8 mouse cellular contexts compared by ENCODE assay signal in the genomic region with DNA sequence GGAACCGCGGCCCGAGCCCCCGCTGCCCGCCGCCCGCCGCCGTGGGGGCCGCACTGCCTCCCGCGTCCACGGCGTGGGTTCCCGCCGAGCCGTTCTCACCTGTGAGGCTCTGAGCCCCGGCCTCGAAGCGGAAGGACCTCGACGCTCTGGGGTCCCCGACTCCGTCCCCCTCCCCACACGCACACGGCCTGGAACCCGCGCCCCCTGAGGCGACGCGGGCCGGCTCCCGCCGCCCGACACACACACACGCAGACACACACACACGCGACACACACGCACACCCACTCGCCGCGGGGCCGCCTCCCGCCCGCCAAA. TPM values are rescaled to one million over a fixed set of nuclear protein-coding genes. Genes with fewer than 3 reads are reported as not detected.
DNase-seq lines count a peak whose midpoint lies in the region; ATAC-seq and TF ChIP-seq lines count a peak whose summit lies in the region.

No protein-coding gene starts in this region.

- H3K27me3 ChIP-seq in thymus, adult 2 months (ENCODE audit: control insufficient read depth, insufficient read depth, low read length) = no peaks in the 10 kb centered on the region
- H3K27me3 ChIP-seq in limb, embryonic 14.5 days (ENCODE audit: control insufficient read depth, insufficient read depth, low read length) = no peaks in the 10 kb centered on the region
- H3K27me3 ChIP-seq in stomach, embryonic 16.5 days (ENCODE audit: control insufficient read depth, insufficient read depth, low read length) = no peaks in the 10 kb centered on the region

- TF ChIP-seq CTCF in gastrocnemius, adult 2 months (IDR thresholded peaks at IDR 0.05) = no peak
- no peak for TF ChIP-seq CTCF in thymus, adult 2 months (IDR thresholded peaks at IDR 0.05; ENCODE audit: borderline replicate concordance, control insufficient read depth, extremely low read depth, insufficient read depth, low read length, poor library complexity)

- H3K9ac ChIP-seq in limb, embryonic 14.5 days (ENCODE audit: low read depth, low read length, severe bottlenecking) = peak overlapping the region; percentile 97
- peak overlapping the region; percentile 98 for H3K9ac ChIP-seq in stomach, embryonic 16.5 days (ENCODE audit: low read length)

- WGBS in thymus, adult 2 months = under 1% methylated on average over 41 of the region's 45 CpGs
- WGBS in limb, embryonic 14.5 days = 0% methylated on average over 23 of the region's 45 CpGs
- WGBS in stomach, embryonic 16.5 days = under 1% methylated on average over 38 of the region's 45 CpGs

- peak; percentile 12; the same call in 1 of the 2 replicates for ATAC-seq in limb, embryonic 14.5 days (ENCODE audit: low FRiP score, low read depth)
- ATAC-seq in stomach, embryonic 16.5 days (ENCODE audit: insufficient read depth, low FRiP score) = peak; percentile 11; the same call in 1 of the 2 replicates

- TF ChIP-seq POLR2A in thymus, adult 2 months (IDR thresholded peaks at IDR 0.05; ENCODE audit: control insufficient read depth, extremely low read depth, insufficient read depth, low read length, poor library complexity) = no peak
- TF ChIP-seq POLR2A in limb, embryonic 14.5 days (IDR thresholded peaks at IDR 0.05; ENCODE audit: borderline replicate concordance, extremely low read depth, insufficient read depth, insufficient read length) = no peak

- H3K4me3 ChIP-seq in gastrocnemius, adult 2 months = peak overlapping the region; percentile 95
- peak overlapping the region; percentile 77 for H3K4me3 ChIP-seq in thymus, adult 2 months (ENCODE audit: control insufficient read depth, insufficient read depth, low read length)
- peak overlapping the region; percentile 89 for H3K4me3 ChIP-seq in limb, embryonic 14.5 days (replicated peaks; ENCODE audit: low read length)
- H3K4me3 ChIP-seq in stomach, embryonic 16.5 days (replicated peaks; ENCODE audit: low read length) = peak overlapping the region; percentile 96

- no peaks in the 10 kb centered on the region for H3K9me3 ChIP-seq in limb, embryonic 14.5 days (ENCODE audit: control insufficient read depth, low read length)
- H3K9me3 ChIP-seq in stomach, embryonic 16.5 days (replicated peaks; ENCODE audit: control insufficient read depth, low read length) = 0 out of 2 replicates have a peak, but pooled peaks cover 3% of the 10 kb centered on the region

- H3K27ac ChIP-seq in gastrocnemius, adult 2 months = peak overlapping the region; percentile 98
- peak overlapping the region; percentile 67 for H3K27ac ChIP-seq in thymus, adult 2 months (ENCODE audit: control insufficient read depth, insufficient read depth, low read length)
- peak overlapping the region; percentile 98 for H3K27ac ChIP-seq in limb, embryonic 14.5 days (replicated peaks; ENCODE audit: low read depth, low read length)
- peak overlapping the region; percentile 99 for H3K27ac ChIP-seq in stomach, embryonic 16.5 days (ENCODE audit: low read length)

- intact Hi-C loops in gastrocnemius, adult 2 months (cut with DNase I) = loop anchor here (5.0 kb wide), 1 partner anchor 54 kb away; no protein-coding TSS in a partner anchor

- DNase-seq in gastrocnemius, adult 2 months = no peak
- DNase-seq in gastrocnemius, postnatal 25 days = no peak
- DNase-seq in thymus, adult 2 months = no peak
- no peak for DNase-seq in thymus, postnatal 0 days (ENCODE audit: low spot score)
- DNase-seq in limb, embryonic 14.5 days (ENCODE audit: low spot score) = no peak
- DNase-seq in cerebellum, adult 9-10 months = no peak
- no peak for DNase-seq in frontal cortex, postnatal 14 days (ENCODE audit: low spot score in 2 of 2)

- peaks cover 3% of the 10 kb centered on the region; the same call in 1 of the 2 replicates for H3K4me1 ChIP-seq in thymus, adult 2 months (replicated peaks; ENCODE audit: control insufficient read depth, insufficient read depth, low read length)
- peaks cover 7% of the 10 kb centered on the region for H3K4me1 ChIP-seq in limb, embryonic 14.5 days (ENCODE audit: control insufficient read depth, insufficient read depth, low read length)
- 0 out of 2 replicates have a peak, but pooled peaks cover 8% of the 10 kb centered on the region for H3K4me1 ChIP-seq in stomach, embryonic 16.5 days (ENCODE audit: control insufficient read depth, insufficient read depth, low read length)

- peak overlapping the region; percentile 75 for H3K4me2 ChIP-seq in limb, embryonic 14.5 days (replicated peaks; ENCODE audit: low read depth, low read length, severe bottlenecking)
- peak overlapping the region; percentile 89 for H3K4me2 ChIP-seq in stomach, embryonic 16.5 days (ENCODE audit: low read depth, low read length)

- no peaks in the 10 kb centered on the region for H3K36me3 ChIP-seq in thymus, adult 2 months (ENCODE audit: control insufficient read depth, insufficient read depth, low read length)
- no peaks in the 10 kb centered on the region for H3K36me3 ChIP-seq in limb, embryonic 14.5 days (ENCODE audit: control insufficient read depth, insufficient read depth, low read length)
- H3K36me3 ChIP-seq in stomach, embryonic 16.5 days (ENCODE audit: control insufficient read depth, insufficient read depth, low read length) = no peaks in the 10 kb centered on the region

RNA-seq across cellular contexts. Expression of a gene that starts 2.8 kb away (rescaled TPM):
- 10 to 100 TPM; 27.9 to 33.4 TPM for total RNA-seq in gastrocnemius, adult 2 months (2021)
- 10 to 100 TPM; 30.9 to 32.8 TPM for total RNA-seq in gastrocnemius, postnatal 25 days (2021)
- 23.0 and 27.3 TPM in 2 replicates for polyA plus RNA-seq in thymus, adult 2 months (2012; rRNA removed)
- polyA plus RNA-seq in thymus, postnatal 0 days (2015; fragmentation: Nextera tagmentation; extraction: Ambion mirVana) = 72.0 and 89.7 TPM in 2 replicates
- 16.5 and 18.0 TPM in 2 replicates for polyA plus RNA-seq in limb, embryonic 14.5 days (2012; rRNA removed)
- 25.8 and 26.8 TPM in 2 replicates for polyA plus RNA-seq in limb, embryonic 14.5 days (2014; fragmentation: Nextera tagmentation; extraction: Ambion mirVana)
- polyA plus RNA-seq in stomach, embryonic 16.5 days (2015; fragmentation: Nextera tagmentation; extraction: Ambion mirVana) = 13.9 and 16.1 TPM in 2 replicates

RNA-seq across cellular contexts. Expression of a gene that starts 48.1 kb away (rescaled TPM):
- 10 to 100 TPM; 22.6 to 28.4 TPM for total RNA-seq in gastrocnemius, adult 2 months (2021)
- total RNA-seq in gastrocnemius, postnatal 25 days (2021) = 10 to 100 TPM; 23.6 to 27.4 TPM
- polyA plus RNA-seq in thymus, adult 2 months (2012; rRNA removed) = 2.7 TPM in 2 replicates
- 26.4 and 29.1 TPM in 2 replicates for polyA plus RNA-seq in thymus, postnatal 0 days (2015; fragmentation: Nextera tagmentation; extraction: Ambion mirVana)
- 8.2 and 11.4 TPM in 2 replicates for polyA plus RNA-seq in limb, embryonic 14.5 days (2012; rRNA removed)
- polyA plus RNA-seq in limb, embryonic 14.5 days (2014; fragmentation: Nextera tagmentation; extraction: Ambion mirVana) = 17.5 and 19.3 TPM in 2 replicates
- 19.2 and 23.2 TPM in 2 replicates for polyA plus RNA-seq in stomach, embryonic 16.5 days (2015; fragmentation: Nextera tagmentation; extraction: Ambion mirVana)
